Mouse (Mus musculus) hindbrain, embryonic 14.5 days (tissue): ENCODE data around the gene Rnf150. TPM values are rescaled to one million over a fixed set of nuclear protein-coding genes. Genes with fewer than 3 reads are reported as not detected.
A peak's percentile ranks its signal among the peaks of the same experiment; 100 is the strongest.

Source experiments
- ATAC-seq: fragments of 200-750 bp; cut with Nextera tagmentation; 2 replicates; pipeline ENCODE4 v1.8.0; 2017; ENCODE audit warnings: moderate number of reproducible peaks, mild to moderate bottlenecking, moderate TSS enrichment, moderate library complexity; ENCODE audit not compliant: low FRiP score
- DNase-seq: peaks from one replicate; pipeline ENCODE4 v3.0.0-alpha.2; 2015; ENCODE audit warnings: low spot score
- H3K27ac ChIP-seq: fragments of 300-500 bp; sonication (generic); 2 replicates; pipeline ENCODE4 v1.5.1; 2014; ENCODE audit warnings: mild to moderate bottlenecking, moderate library complexity
- H3K27me3 ChIP-seq: fragments of 300-500 bp; sonication (generic); 2 replicates; pipeline ENCODE4 v1.6.1; 2014; ENCODE audit warnings: mild to moderate bottlenecking, low read length, mixed read lengths; ENCODE audit not compliant: control insufficient read depth, insufficient read depth
- H3K36me3 ChIP-seq: fragments of 300-500 bp; sonication (generic); replicated peaks from 2 replicates; pipeline ENCODE4 v1.6.1; 2014; ENCODE audit not compliant: control insufficient read depth, insufficient read depth
- H3K4me1 ChIP-seq: fragments of 300-500 bp; sonication (generic); replicated peaks from 2 replicates; pipeline ENCODE4 v1.6.1; 2014; ENCODE audit warnings: antibody characterized with exemption, low read length, mixed read lengths; ENCODE audit not compliant: control insufficient read depth, insufficient read depth
- H3K4me2 ChIP-seq: fragments of 300-500 bp; sonication (generic); replicated peaks from 2 replicates; pipeline ENCODE4 v1.6.1; 2014; ENCODE audit warnings: mild to moderate bottlenecking, moderate library complexity
- H3K4me3 ChIP-seq: fragments of 300-500 bp; sonication (generic); replicated peaks from 2 replicates; pipeline ENCODE4 v1.5.1; 2014; ENCODE audit warnings: mild to moderate bottlenecking, low read length
- H3K9ac ChIP-seq: fragments of 300-500 bp; sonication (generic); 2 replicates; pipeline ENCODE4 v1.6.1; 2014
- H3K9me3 ChIP-seq: fragments of 300-500 bp; sonication (generic); 2 replicates; pipeline ENCODE4 v1.6.1; 2016; ENCODE audit warnings: low read length; ENCODE audit not compliant: control insufficient read depth
- WGBS: fragments of 180-500 bp; shearing (Covaris S2); extraction: QIAGEN DNeasy Blood & Tissue Kit; methylation state at CpG from one replicate; pipeline ENCODE4 v1.1.7; 2014; 5-methylcytosine and 5-hydroxymethylcytosine counted together
- polyA plus RNA-seq: library from polyadenylated mRNA; unstranded; fragments of >200 nt; fragmentation: Nextera tagmentation; extraction: Ambion mirVana; gene quantifications from 2 replicates; pipeline ENCODE4 v1.2.1, GENCODE M21; 2014

Gene Rnf150
- polyA plus RNA-seq, 1 experiment from 2014 or later: 2.3 TPM

DNA sequence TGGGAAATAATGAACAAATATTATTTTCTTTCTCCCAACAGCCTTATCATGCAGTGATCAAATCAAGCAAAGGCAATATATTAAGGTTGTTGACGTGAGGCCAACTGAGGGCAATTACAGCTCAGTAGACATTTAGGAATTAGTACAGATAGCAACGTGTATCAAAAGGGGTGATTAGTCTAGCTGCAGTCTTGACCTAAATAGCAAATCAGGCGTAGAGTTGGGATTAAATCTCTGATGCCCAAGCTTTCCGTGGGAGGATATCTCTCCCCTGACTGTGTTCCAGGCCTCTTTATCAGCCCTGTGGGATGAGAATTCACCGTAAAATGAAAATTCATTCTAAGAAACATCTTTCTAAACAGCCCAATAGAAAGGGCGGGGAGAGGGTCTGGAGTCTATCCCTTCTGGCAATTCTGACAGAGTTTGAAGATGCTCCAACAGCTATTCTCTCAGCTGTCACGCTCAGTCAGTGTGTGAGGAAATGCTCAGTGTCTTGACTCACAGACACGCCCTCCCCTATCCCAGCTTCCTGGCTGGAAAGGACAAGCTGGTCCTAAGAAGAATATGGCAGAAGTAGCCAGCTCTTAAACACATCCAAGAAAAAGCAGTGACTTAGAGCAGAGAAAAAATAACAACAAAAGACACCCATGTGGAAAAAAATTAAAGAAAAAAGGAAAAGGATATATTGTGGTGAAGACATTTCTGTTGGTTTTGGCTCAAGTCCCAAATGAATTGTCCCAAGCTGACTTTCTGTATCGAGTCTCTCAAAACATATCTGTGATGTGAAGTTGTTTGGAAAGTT lies 4.4 kb upstream of the Rnf150 start:
- Histone ChIP-seq H3K4me1 (no peaks in the 10 kb centered on the region), H3K4me2 (no peak overlapping the region), H3K9me3 (no peaks in the 10 kb centered on the region), H3K4me3 (no peak overlapping the region), H3K27me3 (no peaks in the 10 kb centered on the region), H3K9ac (no peak overlapping the region), H3K27ac (no peak overlapping the region), H3K36me3 (no peaks in the 10 kb centered on the region)
- no peak for DNase-seq
- WGBS: 66% methylated on average over 9 of the region's 9 CpGs
- no peak for ATAC-seq

DNA sequence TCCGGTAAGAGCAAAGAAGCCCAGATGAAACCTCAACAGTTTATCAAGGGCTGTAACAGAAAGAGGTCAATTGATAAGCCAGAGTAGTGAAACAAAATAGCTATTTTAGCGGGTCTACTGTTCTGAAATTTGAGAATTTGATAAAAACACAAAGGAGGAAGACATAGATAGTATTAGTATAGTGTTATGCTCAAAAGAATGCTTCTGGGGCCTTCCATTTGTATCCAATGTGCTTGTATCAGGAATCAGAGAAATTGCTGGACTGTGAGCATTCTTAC lies 3.9 kb upstream of the Rnf150 start:
- Histone ChIP-seq H3K9ac (no peak overlapping the region), H3K36me3 (no peaks in the 10 kb centered on the region), H3K4me1 (no peaks in the 10 kb centered on the region), H3K27me3 (no peaks in the 10 kb centered on the region), H3K4me3 (no peak overlapping the region), H3K9me3 (no peaks in the 10 kb centered on the region), H3K27ac (no peak overlapping the region), H3K4me2 (no peak overlapping the region)
- ATAC-seq: no peak
- DNase-seq: no peak
- WGBS: 87% methylated on average over 2 of the region's 2 CpGs

DNA sequence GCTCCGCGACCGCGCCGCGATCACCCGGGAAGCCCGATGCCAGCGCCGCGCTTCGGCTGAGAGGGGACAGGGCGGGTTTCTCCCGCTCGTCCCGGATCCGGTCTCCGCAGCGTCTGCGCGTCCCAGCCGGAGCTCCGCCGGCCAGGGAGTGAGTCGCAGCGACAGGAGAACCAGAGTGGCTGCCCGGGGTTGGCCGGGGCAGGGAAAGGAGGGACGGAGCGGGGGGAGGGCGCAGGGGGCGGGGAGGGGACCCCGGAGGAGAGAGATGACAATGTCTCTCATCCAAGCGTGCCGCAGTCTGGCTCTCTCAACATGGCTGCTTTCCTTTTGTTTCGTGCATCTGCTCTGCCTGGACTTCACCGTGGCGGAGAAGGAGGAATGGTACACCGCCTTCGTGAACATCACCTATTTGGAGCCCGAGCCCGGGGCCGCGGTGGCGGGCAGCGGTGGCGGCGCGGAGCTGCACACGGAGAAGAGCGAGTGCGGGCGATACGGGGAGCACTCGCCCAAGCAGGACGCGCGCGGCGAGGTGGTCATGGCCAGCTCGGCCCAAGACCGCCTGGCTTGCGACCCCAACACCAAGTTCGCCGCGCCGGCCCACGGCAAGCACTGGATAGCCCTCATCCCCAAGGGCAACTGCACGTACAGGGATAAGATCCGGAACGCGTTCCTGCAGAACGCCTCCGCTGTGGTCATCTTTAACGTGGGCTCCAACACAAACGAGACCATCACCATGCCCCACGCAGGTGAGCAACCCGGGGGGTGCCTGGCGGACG lies 777 bp downstream of the Rnf150 start:
- DNase-seq (peak; percentile 59), ATAC-seq (peak; percentile 77)
- H3K9me3 ChIP-seq: no peaks in the 10 kb centered on the region
- WGBS: under 1% methylated on average over 76 of the region's 80 CpGs
- H3K27ac ChIP-seq: peak overlapping the region; percentile 94
- H3K4me2 ChIP-seq: peak overlapping the region; percentile 84
- peak overlapping the region; percentile 95 for H3K9ac ChIP-seq
- H3K27me3 ChIP-seq: no peaks in the 10 kb centered on the region
- H3K4me1 ChIP-seq: peaks cover 17% of the 10 kb centered on the region
- H3K36me3 ChIP-seq: no peaks in the 10 kb centered on the region
- peak overlapping the region; percentile 87 for H3K4me3 ChIP-seq

GRCm38 (mm10) chr8:82864521-82864818 lies 1.3 kb downstream of the Rnf150 start:
- H3K9me3 ChIP-seq: no peaks in the 10 kb centered on the region
- no peaks in the 10 kb centered on the region for H3K27me3 ChIP-seq
- 3% methylated on average over 10 of the region's 10 CpGs for WGBS
- ATAC-seq: 0 out of 2 replicates have a peak, but pooled peaks have one; percentile 3
- peaks cover 17% of the 10 kb centered on the region for H3K4me1 ChIP-seq
- H3K27ac ChIP-seq: peak overlapping the region; percentile 94
- peak overlapping the region; percentile 95 for H3K9ac ChIP-seq
- H3K36me3 ChIP-seq: no peaks in the 10 kb centered on the region
- peak overlapping the region; percentile 84 for H3K4me2 ChIP-seq
- peak overlapping the region; percentile 87 for H3K4me3 ChIP-seq
- DNase-seq: no peak

GRCm38 (mm10) chr8:82865239-82865638 lies 2.1 kb downstream of the Rnf150 start:
- Histone ChIP-seq H3K9ac (peak overlapping the region; percentile 95), H3K4me2 (peak overlapping the region; percentile 84), H3K4me3 (peak overlapping the region; percentile 87), H3K9me3 (no peaks in the 10 kb centered on the region), H3K27me3 (no peaks in the 10 kb centered on the region), H3K4me1 (peaks cover 17% of the 10 kb centered on the region), H3K27ac (no peak overlapping the region), H3K36me3 (no peaks in the 10 kb centered on the region)
- ATAC-seq (no peak), DNase-seq (peak; percentile 39)
- WGBS: 36% methylated on average over 5 of the region's 5 CpGs

- ATAC-seq: no peak
- H3K27ac ChIP-seq: no peak overlapping the region
- WGBS: 45% methylated on average over 1 of the region's 1 CpGs
Measured at GRCm38 (mm10) chr8:82866251-82866650, 3.1 kb downstream of the Rnf150 start.

DNA sequence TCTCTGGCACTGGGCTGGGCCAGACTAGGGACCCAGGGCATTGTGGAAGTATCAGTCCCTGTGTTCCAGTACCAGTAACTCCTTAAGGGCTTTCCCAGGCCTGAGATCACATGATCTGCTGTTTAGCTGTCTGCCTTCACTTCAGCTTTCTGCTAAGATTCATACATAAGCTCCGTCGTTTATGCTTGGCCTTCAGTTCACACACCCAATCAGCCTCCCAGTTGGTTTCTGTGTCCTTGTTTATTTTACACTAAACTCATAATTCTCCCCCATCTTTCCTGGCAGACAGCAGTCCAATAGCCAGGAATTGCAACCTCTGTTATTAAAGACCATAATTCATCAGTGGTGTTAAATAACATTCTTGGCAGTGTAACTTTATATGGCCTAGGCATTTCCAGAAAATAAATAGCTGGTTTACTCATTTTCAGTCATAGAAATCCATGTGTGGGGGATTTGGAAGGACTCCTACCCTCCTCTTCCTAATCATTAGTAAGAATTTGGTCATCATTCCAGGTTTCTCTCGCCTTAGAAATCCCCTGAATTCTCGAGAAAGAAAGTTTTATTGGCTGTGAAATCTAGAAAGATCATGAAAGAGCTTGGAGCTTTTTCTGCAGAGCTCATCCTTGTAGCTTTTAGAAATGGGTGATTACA lies 7.8 kb downstream of the Rnf150 start:
- no peaks in the 10 kb centered on the region for H3K9me3 ChIP-seq
- no peak overlapping the region for H3K4me2 ChIP-seq
- H3K9ac ChIP-seq: no peak overlapping the region
- H3K4me3 ChIP-seq: no peak overlapping the region
- H3K27me3 ChIP-seq: no peaks in the 10 kb centered on the region
- WGBS: 77% methylated on average over 4 of the region's 4 CpGs
- ATAC-seq (no peak), DNase-seq (no peak)
- H3K27ac ChIP-seq: no peak overlapping the region
- no peaks in the 10 kb centered on the region for H3K36me3 ChIP-seq
- H3K4me1 ChIP-seq: peaks cover 7% of the 10 kb centered on the region

More at GRCm38 (mm10) chr8:82866251-82866650, 3.1 kb downstream of the Rnf150 start:
- 0 out of 2 replicates have a peak overlapping the region, but pooled peaks have one; percentile 95 for H3K9ac ChIP-seq
- peak overlapping the region; percentile 87 for H3K4me3 ChIP-seq
- DNase-seq: no peak
- H3K4me2 ChIP-seq: peak overlapping the region; percentile 84
- H3K36me3 ChIP-seq: no peaks in the 10 kb centered on the region
- H3K4me1 ChIP-seq: peaks cover 17% of the 10 kb centered on the region
- H3K9me3 ChIP-seq: no peaks in the 10 kb centered on the region
- no peaks in the 10 kb centered on the region for H3K27me3 ChIP-seq

GRCm38 (mm10) chr8:82871986-82872385 lies 8.8 kb downstream of the Rnf150 start:
- no peaks in the 10 kb centered on the region for H3K9me3 ChIP-seq
- no peak for ATAC-seq
- H3K27me3 ChIP-seq: no peaks in the 10 kb centered on the region
- 89% methylated on average over 4 of the region's 4 CpGs for WGBS
- H3K4me2 ChIP-seq: no peak overlapping the region
- DNase-seq: no peak
- no peaks in the 10 kb centered on the region for H3K36me3 ChIP-seq
- no peak overlapping the region for H3K9ac ChIP-seq
- H3K4me1 ChIP-seq: no peaks in the 10 kb centered on the region
- H3K4me3 ChIP-seq: no peak overlapping the region
- H3K27ac ChIP-seq: no peak overlapping the region

DNA sequence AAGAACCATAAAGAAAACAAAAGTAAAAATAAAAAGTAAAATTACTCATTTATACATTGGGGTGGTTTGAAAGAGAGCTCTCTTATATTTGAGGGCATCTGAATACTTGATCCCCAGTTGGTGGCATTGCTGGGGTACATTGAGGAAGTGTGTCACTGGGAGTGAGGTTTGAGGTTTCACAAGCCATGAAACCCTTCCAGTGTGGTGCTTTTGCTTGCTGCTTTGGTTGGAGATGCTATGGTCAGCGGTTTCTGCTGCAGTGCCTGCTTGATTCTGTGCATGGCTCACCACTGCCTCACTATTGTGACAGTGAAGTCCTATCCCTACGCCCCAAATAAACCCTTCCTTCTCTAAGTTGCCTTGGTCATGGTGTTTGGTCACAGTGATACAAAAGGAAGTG lies 10.9 kb downstream of the Rnf150 start:
- 83% methylated on average over 2 of the region's 2 CpGs for WGBS
- Histone ChIP-seq H3K9me3 (no peaks in the 10 kb centered on the region), H3K9ac (no peak overlapping the region), H3K27me3 (no peaks in the 10 kb centered on the region), H3K4me2 (no peak overlapping the region), H3K4me3 (no peak overlapping the region), H3K27ac (no peak overlapping the region), H3K36me3 (no peaks in the 10 kb centered on the region), H3K4me1 (no peaks in the 10 kb centered on the region)
- DNase-seq (no peak), ATAC-seq (no peak)
